Mouse (Mus musculus) spleen, postnatal 4 days (tissue): Measurements from ENCODE around the gene Invs.

Experiments
- DNase-seq, 2 experiments: peaks; one replicate each; pipeline ENCODE4 v3.0.0; 2022; ENCODE audit warnings: low spot score in 2 of 2

The Invs gene

DNA sequence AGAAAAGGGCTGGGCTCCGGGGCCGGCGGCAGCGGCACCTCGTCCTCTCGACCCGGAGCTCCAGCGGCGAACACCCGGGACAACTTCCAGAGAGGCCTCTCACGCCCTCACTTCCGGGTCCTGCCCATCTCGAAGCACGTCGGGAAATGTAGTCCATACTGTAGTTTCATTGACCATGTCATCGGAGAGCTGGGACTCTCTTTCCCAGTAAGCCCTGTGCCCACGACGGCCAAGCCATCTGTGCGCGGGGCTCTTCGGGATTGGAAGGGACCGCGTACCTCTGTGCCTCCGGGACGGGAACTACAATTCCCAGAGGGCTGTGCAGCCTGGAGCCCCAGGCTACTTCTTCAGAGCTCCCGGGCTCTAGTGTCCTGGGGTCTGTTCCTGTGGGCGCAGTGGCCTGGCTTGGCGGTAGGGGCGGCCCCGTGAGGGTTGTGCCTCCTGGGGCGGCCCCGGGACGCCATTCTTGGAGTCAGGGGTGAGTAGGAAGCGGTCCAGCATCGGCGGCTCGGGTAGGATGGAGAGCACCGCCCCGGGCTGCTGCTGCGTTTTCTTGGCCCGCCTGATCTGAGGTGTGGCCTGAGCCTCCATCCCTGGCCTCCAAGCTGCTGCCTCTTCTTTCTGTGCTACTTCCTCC lies at the start of gene Invs, which contains the start of gene Erp44:
TSS of gene Invs (plus strand) at position 263 of the 637 bp plus-strand sequence.
TSS of gene Erp44 (minus strand) at position 61 of the 637 bp plus-strand sequence.
- DNase-seq: peak; percentile 89 to 92

- DNase-seq: no peak
Observed at GRCm38 (mm10) chr4:48236721-48237120, 42.8 kb upstream of the Invs start.

DNA sequence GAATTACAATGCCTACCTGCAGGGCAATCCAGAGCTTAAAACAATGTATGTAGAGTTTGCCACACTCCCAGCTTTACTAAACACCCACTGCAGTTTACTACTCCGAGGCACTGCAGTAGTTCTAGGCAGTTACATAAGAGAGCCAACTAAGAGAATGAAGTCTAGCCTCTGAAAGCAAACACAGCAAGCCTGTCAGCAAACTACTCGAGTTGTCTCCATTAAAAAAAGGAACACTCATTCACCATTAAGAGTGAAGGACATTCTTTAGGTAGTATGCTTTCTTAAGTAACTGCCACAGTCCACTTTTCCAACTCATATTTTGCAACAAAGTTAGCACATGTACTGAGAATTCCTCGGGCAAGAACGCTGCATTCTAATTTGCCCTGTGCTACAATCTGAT lies 40.5 kb upstream of the Invs start:
- no peak for DNase-seq

GRCm38 (mm10) chr4:48242482-48242881 lies 37.1 kb upstream of the Invs start:
- DNase-seq: no peak

DNA sequence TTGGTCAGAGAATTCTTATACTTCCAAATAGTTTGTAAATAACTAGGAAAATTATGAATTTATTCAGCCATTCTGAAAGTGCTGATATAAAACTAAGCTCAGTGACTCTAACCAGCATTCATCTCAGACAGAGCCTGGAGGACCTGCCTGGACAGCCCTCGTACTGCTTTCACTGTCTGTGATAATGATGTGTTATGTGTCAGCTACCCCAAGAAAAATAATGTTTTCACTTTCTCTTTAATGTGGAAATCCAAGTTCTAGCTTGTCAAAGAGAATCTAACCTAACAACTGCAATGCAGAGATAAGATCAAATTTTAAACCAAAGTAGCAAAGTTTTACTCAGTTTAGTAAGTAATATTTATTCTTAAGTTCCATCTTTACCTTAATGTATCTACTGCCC lies 35.8 kb upstream of the Invs start:
- no peak for DNase-seq

GRCm38 (mm10) chr4:48244280-48244679 lies 35.3 kb upstream of the Invs start:
- no peak for DNase-seq

- DNase-seq: no peak
Observed at GRCm38 (mm10) chr4:48253266-48253665, 26.3 kb upstream of the Invs start.

GRCm38 (mm10) chr4:48258045-48258444 lies 21.5 kb upstream of the Invs start:
- no peak for DNase-seq

DNA sequence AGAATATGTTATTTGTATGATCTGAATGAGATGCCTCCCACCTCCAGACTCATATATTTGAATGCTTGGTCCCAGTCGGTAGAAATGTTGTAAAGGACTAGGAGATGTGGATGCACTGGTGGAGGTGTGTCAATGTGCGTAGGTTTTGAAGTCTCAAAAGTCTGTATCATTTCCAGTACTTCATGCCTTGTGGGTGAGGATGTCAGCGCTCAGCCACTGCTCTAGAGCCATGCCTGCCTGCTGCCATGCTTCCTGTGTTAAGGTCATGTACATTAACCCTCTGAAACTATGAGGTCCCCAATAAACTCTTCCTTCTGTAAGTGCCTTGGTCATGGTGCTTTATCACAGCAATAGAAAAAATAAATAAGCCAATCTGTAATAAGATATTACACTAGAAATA lies 11.9 kb upstream of the Invs start:
- DNase-seq: no peak

- no peak for DNase-seq
Observed at GRCm38 (mm10) chr4:48268127-48268526, 11.4 kb upstream of the Invs start.

DNA sequence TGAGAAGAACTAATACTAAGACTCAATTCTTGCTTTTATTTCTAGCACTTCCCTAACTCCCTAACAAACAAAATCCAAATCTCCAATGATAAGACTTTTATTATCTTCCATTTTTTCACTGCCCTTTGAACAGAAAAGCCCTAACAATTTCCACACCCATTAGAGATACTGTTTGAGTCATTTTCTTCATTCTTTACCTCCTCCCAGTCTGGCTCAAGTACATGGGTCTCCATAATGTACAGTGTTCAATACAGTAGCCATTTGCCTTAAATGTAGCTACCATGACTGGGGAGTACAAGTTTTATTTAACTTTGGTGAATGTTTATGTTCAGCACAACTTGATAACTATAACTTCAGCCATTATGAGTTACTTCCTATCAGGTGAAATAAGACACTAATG lies 9.0 kb upstream of the Invs start:
- DNase-seq: no peak

DNA sequence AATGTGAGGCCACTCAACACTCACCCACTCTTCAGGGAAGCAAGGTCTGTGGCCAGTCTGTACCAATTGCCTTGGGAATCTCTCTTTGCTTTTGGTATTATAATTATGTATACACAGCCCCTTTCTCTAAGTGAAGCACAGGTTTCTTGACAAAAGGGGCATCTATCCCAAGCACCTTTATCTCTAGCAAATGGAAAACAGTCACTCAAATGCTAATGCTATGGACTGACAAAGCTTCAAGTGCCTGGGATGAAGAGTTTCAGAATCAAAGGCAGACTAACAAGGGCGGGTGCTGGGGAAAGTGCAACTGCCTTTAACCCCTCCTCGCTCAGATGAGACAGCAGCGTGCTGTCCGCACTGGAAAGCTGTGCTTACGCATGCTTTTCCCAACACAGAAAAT lies 7.7 kb upstream of the Invs start:
- DNase-seq: no peak

DNA sequence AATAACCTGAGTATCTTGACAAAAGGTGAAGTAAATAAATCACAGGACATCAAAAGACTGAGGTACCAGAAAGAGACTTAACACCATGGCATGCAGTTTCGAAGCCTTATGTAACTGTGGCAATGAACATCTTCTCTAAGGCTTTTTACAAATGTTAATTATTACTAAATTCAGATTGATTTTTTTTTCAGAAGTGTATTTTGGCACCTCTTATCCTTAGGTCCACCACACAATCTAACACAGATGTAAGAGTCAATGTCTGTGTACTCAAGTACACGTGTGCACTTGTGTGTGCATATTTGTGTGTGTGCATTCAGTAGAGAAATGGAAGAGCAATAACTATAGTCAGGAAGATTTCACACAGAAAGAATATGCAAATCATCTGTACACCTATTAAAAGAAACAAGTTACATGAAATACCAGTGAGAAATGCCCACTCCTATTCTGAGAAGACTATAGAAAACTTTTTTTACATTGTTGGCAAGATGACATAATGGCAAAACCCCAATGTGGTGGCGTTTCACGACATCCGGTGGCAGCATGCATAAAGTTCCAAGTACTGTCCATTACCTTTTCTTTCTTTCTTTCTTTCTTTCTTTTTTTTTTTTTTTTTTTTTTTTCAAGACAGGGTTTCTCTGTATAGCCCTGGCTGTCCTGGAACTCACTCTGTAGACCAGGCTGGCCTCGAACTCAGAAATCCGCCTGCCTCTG lies 6.3 kb upstream of the Invs start:
- no peak for DNase-seq

DNA sequence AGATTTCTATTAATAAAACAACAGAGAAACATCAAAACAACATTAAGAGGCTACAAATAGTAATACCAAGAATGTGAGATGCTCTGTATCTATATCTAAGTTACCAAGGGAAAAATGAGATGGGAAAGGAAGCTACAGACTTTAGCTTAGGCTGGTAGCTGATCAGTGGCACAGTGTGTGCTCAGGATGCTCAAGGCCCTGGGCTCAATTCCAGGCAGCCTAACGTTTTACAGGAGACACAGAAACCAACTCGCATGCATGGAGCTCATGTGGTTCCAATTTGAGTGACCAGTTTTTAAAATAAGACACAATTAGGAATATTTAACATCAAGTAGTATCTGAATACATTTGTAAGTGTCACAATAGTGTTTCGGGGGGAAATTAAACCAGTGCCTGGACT lies 3.8 kb upstream of the Invs start:
- DNase-seq: no peak

- no peak for DNase-seq
Observed at GRCm38 (mm10) chr4:48277011-48277410, 2.5 kb upstream of the Invs start.

DNA sequence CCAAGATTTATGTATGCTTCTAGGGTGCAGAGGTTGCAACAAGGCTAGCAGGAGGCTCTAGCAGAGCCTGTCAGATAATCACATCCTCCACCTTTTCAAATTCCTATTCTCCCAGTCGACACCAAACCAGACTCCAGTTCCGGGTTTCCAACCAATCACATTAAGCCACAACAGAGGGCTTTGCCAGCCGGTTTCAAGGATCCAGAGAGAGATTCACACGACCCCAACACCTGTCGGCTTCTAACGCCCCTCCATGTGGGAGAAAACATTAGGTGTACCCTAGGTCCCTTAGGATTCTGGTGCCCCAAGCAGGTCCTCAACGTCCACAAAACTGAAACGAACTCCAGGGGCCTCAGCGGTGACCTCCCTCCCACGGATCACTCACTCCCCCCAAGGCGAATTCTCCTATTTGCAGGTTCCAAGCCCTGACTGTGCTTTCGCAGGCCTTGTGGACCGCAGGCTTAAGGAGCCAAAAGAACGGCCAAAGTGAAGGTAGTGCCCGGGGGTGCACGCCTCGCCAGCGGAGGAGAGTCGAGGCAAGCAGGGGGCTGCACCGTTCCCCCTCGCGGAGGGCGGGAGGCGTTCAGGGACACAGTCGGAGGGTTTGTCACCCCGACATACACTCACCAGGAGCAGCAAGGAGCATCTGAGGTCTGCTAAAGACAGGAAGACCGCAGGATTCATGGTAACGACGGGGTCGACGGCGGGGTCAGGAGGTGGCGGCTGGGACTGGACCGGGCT lies 633 bp upstream of the Invs start:
- DNase-seq: no peak

DNA sequence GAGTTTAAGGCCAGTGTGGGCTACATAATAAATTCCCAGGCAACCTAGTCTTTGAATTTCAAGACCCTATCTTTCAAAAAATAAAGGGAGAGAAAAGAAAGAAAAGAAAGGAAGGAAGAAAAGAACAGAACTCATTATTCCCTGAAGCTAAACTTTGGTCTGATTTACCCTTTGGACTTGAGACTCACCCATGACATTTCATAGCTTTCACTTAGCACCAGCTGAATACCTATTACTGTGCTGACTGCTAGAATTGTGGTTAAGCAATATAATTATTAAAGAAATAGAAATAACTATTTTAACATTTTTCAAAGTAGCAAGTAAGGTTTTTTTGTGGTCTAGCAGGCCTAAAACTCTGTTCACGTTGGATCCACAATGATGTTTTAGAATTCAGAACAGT lies 1.6 kb downstream of the Invs start:
- DNase-seq: no peak

- DNase-seq: no peak
Observed at GRCm38 (mm10) chr4:48287086-48287757, 7.7 kb downstream of the Invs start.

DNA sequence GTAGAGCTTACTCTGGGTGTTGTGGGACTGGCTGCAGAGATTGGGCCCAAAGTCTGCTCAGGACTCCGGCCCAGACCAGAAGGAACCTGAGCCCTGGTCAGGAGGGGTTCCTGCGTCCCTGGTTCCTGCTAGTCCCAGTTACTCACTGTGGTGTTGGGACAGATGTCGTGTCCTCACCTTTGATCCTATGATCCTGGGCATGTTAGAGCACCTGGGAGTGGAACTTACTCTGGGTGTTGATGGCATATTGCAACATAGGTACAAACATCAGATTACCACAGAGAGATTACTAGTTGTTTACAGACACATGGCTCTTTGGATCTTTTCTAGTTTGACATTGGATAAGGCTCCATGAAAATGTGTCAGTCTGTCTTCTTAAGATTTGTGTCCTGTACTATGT lies 35.3 kb downstream of the Invs start:
- no peak for DNase-seq

DNA sequence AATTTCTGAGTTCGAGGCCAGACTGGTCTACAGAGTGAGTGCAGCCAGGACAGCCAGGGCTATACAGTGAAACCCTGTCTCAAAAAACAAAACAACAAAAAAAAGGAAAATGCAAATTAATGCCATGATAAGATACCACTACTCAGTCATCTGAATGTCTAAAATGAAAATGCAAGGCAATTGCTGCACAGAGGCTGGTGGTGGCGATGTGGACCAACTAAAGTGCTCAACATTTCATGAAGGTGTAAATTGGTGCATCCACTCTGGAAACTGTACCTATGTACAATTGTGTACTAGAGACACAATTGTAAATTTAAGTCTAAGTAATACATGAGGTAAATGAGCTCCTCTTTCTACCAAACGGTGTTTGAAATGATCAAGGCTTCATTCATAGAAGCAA lies 36.5 kb downstream of the Invs start:
- DNase-seq: no peak

GRCm38 (mm10) chr4:48321276-48321675 lies 41.7 kb downstream of the Invs start:
- no peak for DNase-seq

DNA sequence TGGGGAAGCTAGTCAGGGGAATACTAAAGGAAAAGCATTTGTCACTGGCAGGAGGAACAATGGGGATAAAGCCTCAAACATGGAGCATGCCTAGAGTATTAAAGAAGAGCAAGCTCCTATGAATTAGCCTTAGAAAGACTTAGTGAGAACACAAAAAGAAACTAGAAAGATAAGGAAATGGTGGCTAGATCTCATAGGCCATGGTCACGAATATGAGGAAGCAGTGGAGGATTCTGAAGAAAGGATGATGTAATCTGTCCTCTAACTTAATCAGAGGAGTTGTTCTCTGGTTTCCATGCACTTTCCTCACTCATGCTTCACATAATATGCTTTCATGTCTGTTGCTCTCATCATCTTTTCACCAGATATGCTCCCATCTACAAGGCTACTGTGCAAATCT lies 42.5 kb downstream of the Invs start:
- no peak for DNase-seq
